Comparison of ENCODE assay signal across 7 mouse cellular contexts in genomic region chr17:46725273-46725672, GRCm38 (mm10). TPM values are rescaled to one million over a fixed set of nuclear protein-coding genes. Genes with fewer than 3 reads are reported as not detected.
DNase-seq lines count a peak whose midpoint lies in the region; ATAC-seq lines count a peak whose summit lies in the region.

No protein-coding gene starts in this region.

- no peak overlapping the region for H3K4me2 ChIP-seq in embryonic facial prominence, embryonic 12.5 days (replicated peaks)

- intact Hi-C loops in left cerebral cortex, postnatal 4 days (cut with DNase I), result no loop called here
- intact Hi-C loops in left cerebral cortex, postnatal 36 days (cut with DNase I), result no loop called here

- no peak overlapping the region for H3K27ac ChIP-seq in embryonic facial prominence, embryonic 12.5 days

- H3K9me3 ChIP-seq in embryonic facial prominence, embryonic 12.5 days, result no peaks in the 10 kb centered on the region

- ATAC-seq in embryonic facial prominence, embryonic 12.5 days (ENCODE audit: insufficient number of reproducible peaks, insufficient read depth, low FRiP score, low TSS enrichment), result no peak

- 55% methylated on average over 9 of the region's 9 CpGs for WGBS in embryonic facial prominence, embryonic 12.5 days

- H3K27me3 ChIP-seq in embryonic facial prominence, embryonic 12.5 days, result peaks cover 25% of the 10 kb centered on the region

- H3K36me3 ChIP-seq in embryonic facial prominence, embryonic 12.5 days, result peaks cover 45% of the 10 kb centered on the region

- peak; percentile 50 for DNase-seq in left cerebral cortex, postnatal 4 days
- DNase-seq in left cerebral cortex, postnatal 36 days (ENCODE audit: low spot score in 2 of 2), result no peak
- peak; percentile 72 for DNase-seq in NIH3T3 (ENCODE audit: low read depth)
- DNase-seq in lung, postnatal 10 days, result peak; percentile 64
- DNase-seq in ovary, postnatal 36 days (ENCODE audit: low spot score), result no peak
- no peak for DNase-seq in gastrocnemius, postnatal 25 days

- no peak overlapping the region for H3K4me3 ChIP-seq in embryonic facial prominence, embryonic 12.5 days

- 0 out of 2 replicates have a peak, but pooled peaks cover 3% of the 10 kb centered on the region for H3K4me1 ChIP-seq in embryonic facial prominence, embryonic 12.5 days

- peak overlapping the region; percentile 24; the same call in 1 of the 2 replicates for H3K9ac ChIP-seq in embryonic facial prominence, embryonic 12.5 days

RNA-seq across cellular contexts. Expression of gene Gnmt, which starts 3.7 kb away (rescaled TPM):
- total RNA-seq in left cerebral cortex, postnatal 4 days (2021), result under 1 TPM; 0.88 to 0.89 TPM
- under 1 TPM; 0.52 TPM for total RNA-seq in left cerebral cortex, postnatal 36 days (2021)
- 0.69 and 0.74 TPM in 2 replicates for polyA plus RNA-seq in embryonic facial prominence, embryonic 12.5 days (2016; fragmentation: Nextera tagmentation; extraction: Ambion mirVana)
- total RNA-seq in gastrocnemius, postnatal 25 days (2021), result 1 to 10 TPM; 1.1 to 1.2 TPM

RNA-seq across cellular contexts. Expression of gene Pex6, which starts 14.0 kb away (rescaled TPM):
- total RNA-seq in left cerebral cortex, postnatal 4 days (2021), result 10 to 100 TPM; 30.9 to 32.0 TPM
- total RNA-seq in left cerebral cortex, postnatal 36 days (2021), result 10 to 100 TPM; 50.6 to 52.4 TPM
- 43.0 and 45.1 TPM in 2 replicates for polyA plus RNA-seq in embryonic facial prominence, embryonic 12.5 days (2016; fragmentation: Nextera tagmentation; extraction: Ambion mirVana)
- total RNA-seq in gastrocnemius, postnatal 25 days (2021), result 10 to 100 TPM; 12.5 to 14.0 TPM

RNA-seq across cellular contexts. Expression of gene Ppp2r5d, which starts 20.4 kb away (rescaled TPM):
- total RNA-seq in left cerebral cortex, postnatal 4 days (2021), result 100 to 1,000 TPM in 1 of 2 experiments, 10 to 100 TPM in 1; 99.6 to 100 TPM
- total RNA-seq in left cerebral cortex, postnatal 36 days (2021), result 10 to 100 TPM; 81.9 to 84.7 TPM
- 110 and 111 TPM in 2 replicates for polyA plus RNA-seq in embryonic facial prominence, embryonic 12.5 days (2016; fragmentation: Nextera tagmentation; extraction: Ambion mirVana)
- 10 to 100 TPM; 24.0 to 28.3 TPM for total RNA-seq in gastrocnemius, postnatal 25 days (2021)

RNA-seq across cellular contexts. Expression of gene Cnpy3, which starts 26.7 kb away (rescaled TPM):
- total RNA-seq in left cerebral cortex, postnatal 4 days (2021), result 10 to 100 TPM; 50.8 to 53.2 TPM
- 10 to 100 TPM; 66.6 TPM for total RNA-seq in left cerebral cortex, postnatal 36 days (2021)
- polyA plus RNA-seq in embryonic facial prominence, embryonic 12.5 days (2016; fragmentation: Nextera tagmentation; extraction: Ambion mirVana), result 61.2 and 63.1 TPM in 2 replicates
- 10 to 100 TPM in 1 of 2 experiments, 1 to 10 TPM in 1; 8.3 to 11.8 TPM for total RNA-seq in gastrocnemius, postnatal 25 days (2021)

RNA-seq across cellular contexts. Expression of gene Ptcra, which starts 38.2 kb away (rescaled TPM):
- total RNA-seq in left cerebral cortex, postnatal 4 days (2021), result not detected
- total RNA-seq in left cerebral cortex, postnatal 36 days (2021), result under 1 TPM; 0.25 to 0.41 TPM
- polyA plus RNA-seq in embryonic facial prominence, embryonic 12.5 days (2016; fragmentation: Nextera tagmentation; extraction: Ambion mirVana), result 0.41 and 0.47 TPM in 2 replicates
- total RNA-seq in gastrocnemius, postnatal 25 days (2021), result not detected

Comparison
In these comparisons a context has a peak if more than half of its experiments do, and no peak if none do; other contexts are left out.
1. DNase-seq: peak in left cerebral cortex, postnatal 4 days (single experiment), NIH3T3 (single experiment) and lung, postnatal 10 days (single experiment); none in left cerebral cortex, postnatal 36 days (0 of 2), ovary, postnatal 36 days (single experiment) and gastrocnemius, postnatal 25 days (single experiment).